Comparison of ENCODE assay signal across 7 mouse cellular contexts in genomic region chr1:133134881-133135280, GRCm38 (mm10). TPM values are rescaled to one million over a fixed set of nuclear protein-coding genes. Genes with fewer than 3 reads are reported as not detected.
DNase-seq lines count a peak whose midpoint lies in the region; ATAC-seq lines count a peak whose summit lies in the region.

No protein-coding gene starts in this region.

- DNase-seq in urinary bladder, postnatal 14 days (ENCODE audit: low spot score), result peak; percentile 35
- DNase-seq in urinary bladder, postnatal 10 days (ENCODE audit: low spot score), result no peak
- no peak for DNase-seq in forebrain, embryonic 11.5 days (ENCODE audit: low spot score)
- DNase-seq in left cerebral cortex, postnatal 25 days (ENCODE audit: low spot score in 2 of 2), result no peak
- no peak for DNase-seq in right cerebral cortex, postnatal 10 days (ENCODE audit: low spot score in 2 of 2)

- intact Hi-C loops in left cerebral cortex, postnatal 25 days (cut with DNase I), result no loop called here

- peak overlapping the region; percentile 99 for H3K4me2 ChIP-seq in forebrain, embryonic 11.5 days (ENCODE audit: low read depth, low read length, severe bottlenecking)
- H3K4me2 ChIP-seq in kidney, embryonic 14.5 days (replicated peaks; ENCODE audit: low read depth, low read length), result peak overlapping the region; percentile 97
- peak overlapping the region; percentile 100 for H3K4me2 ChIP-seq in midbrain, embryonic 12.5 days (replicated peaks)

- peaks cover 24% of the 10 kb centered on the region for H3K4me1 ChIP-seq in forebrain, embryonic 11.5 days (replicated peaks; ENCODE audit: control insufficient read depth, insufficient read depth, low read length)
- H3K4me1 ChIP-seq in kidney, embryonic 14.5 days (ENCODE audit: control insufficient read depth, insufficient read depth, low read length), result peaks cover 17% of the 10 kb centered on the region
- H3K4me1 ChIP-seq in midbrain, embryonic 12.5 days, result peaks cover 46% of the 10 kb centered on the region

- H3K27me3 ChIP-seq in forebrain, embryonic 11.5 days (ENCODE audit: control insufficient read depth, insufficient read depth, low read length), result no peaks in the 10 kb centered on the region
- no peaks in the 10 kb centered on the region for H3K27me3 ChIP-seq in kidney, embryonic 14.5 days (ENCODE audit: control insufficient read depth, insufficient read depth, low read length)
- no peaks in the 10 kb centered on the region for H3K27me3 ChIP-seq in midbrain, embryonic 12.5 days

- peaks cover 5% of the 10 kb centered on the region; the same call in 1 of the 2 replicates for H3K36me3 ChIP-seq in forebrain, embryonic 11.5 days (ENCODE audit: control insufficient read depth, insufficient read depth, low read length)
- H3K36me3 ChIP-seq in kidney, embryonic 14.5 days (ENCODE audit: control insufficient read depth, insufficient read depth, low read length), result peaks cover 45% of the 10 kb centered on the region
- H3K36me3 ChIP-seq in midbrain, embryonic 12.5 days, result peaks cover 40% of the 10 kb centered on the region

- 0 out of 2 replicates have a peak overlapping the region, but pooled peaks have one; percentile 25 for H3K9ac ChIP-seq in forebrain, embryonic 11.5 days (ENCODE audit: low read length)
- H3K9ac ChIP-seq in kidney, embryonic 14.5 days (ENCODE audit: low read depth, low read length), result peak overlapping the region; percentile 97; the same call in 1 of the 2 replicates
- H3K9ac ChIP-seq in midbrain, embryonic 12.5 days (replicated peaks), result peak overlapping the region; percentile 98; the same call in 1 of the 2 replicates

- 74% methylated on average over 4 of the region's 4 CpGs for WGBS in forebrain, embryonic 11.5 days
- WGBS in kidney, embryonic 14.5 days, result 18% methylated on average over 4 of the region's 4 CpGs
- WGBS in midbrain, embryonic 12.5 days, result 57% methylated on average over 4 of the region's 4 CpGs

- H3K27ac ChIP-seq in forebrain, embryonic 11.5 days (ENCODE audit: low read depth, low read length), result no peak overlapping the region
- H3K27ac ChIP-seq in kidney, embryonic 14.5 days (ENCODE audit: low read depth, low read length), result no peak overlapping the region
- H3K27ac ChIP-seq in midbrain, embryonic 12.5 days (replicated peaks), result no peak overlapping the region

- H3K9me3 ChIP-seq in forebrain, embryonic 11.5 days (ENCODE audit: control insufficient read depth, low read length), result no peaks in the 10 kb centered on the region
- H3K9me3 ChIP-seq in kidney, embryonic 14.5 days (ENCODE audit: control insufficient read depth, low read length), result no peaks in the 10 kb centered on the region
- H3K9me3 ChIP-seq in midbrain, embryonic 12.5 days, result no peaks in the 10 kb centered on the region

- H3K4me3 ChIP-seq in forebrain, embryonic 11.5 days (ENCODE audit: low read depth, low read length), result peak overlapping the region; percentile 96
- peak overlapping the region; percentile 96 for H3K4me3 ChIP-seq in kidney, embryonic 14.5 days (ENCODE audit: low read length)
- H3K4me3 ChIP-seq in midbrain, embryonic 12.5 days, result peak overlapping the region; percentile 87

- ATAC-seq in forebrain, embryonic 11.5 days (replicated peaks; ENCODE audit: low FRiP score), result no peak
- ATAC-seq in kidney, embryonic 14.5 days (ENCODE audit: low FRiP score, low TSS enrichment), result no peak
- no peak for ATAC-seq in midbrain, embryonic 12.5 days (ENCODE audit: low FRiP score, low read depth)

RNA-seq across cellular contexts. Expression of gene Ppp1r15b, which starts 3.9 kb away (rescaled TPM):
- polyA plus RNA-seq in forebrain, embryonic 11.5 days (2014; fragmentation: Nextera tagmentation; extraction: Ambion mirVana), result 62.8 and 69.7 TPM in 2 replicates
- polyA plus RNA-seq in kidney, embryonic 14.5 days (2014; fragmentation: Nextera tagmentation; extraction: Ambion mirVana), result 17.9 and 49.4 TPM in 2 replicates
- 52.7 and 57.9 TPM in 2 replicates for polyA plus RNA-seq in midbrain, embryonic 12.5 days (2016; fragmentation: Nextera tagmentation; extraction: Ambion mirVana)
- total RNA-seq in left cerebral cortex, postnatal 25 days (2021), result 10 to 100 TPM; 43.4 to 45.7 TPM

RNA-seq across cellular contexts. Expression of gene Plekha6, which starts 29.1 kb away (rescaled TPM):
- polyA plus RNA-seq in forebrain, embryonic 11.5 days (2014; fragmentation: Nextera tagmentation; extraction: Ambion mirVana), result 16.2 and 18.8 TPM in 2 replicates
- polyA plus RNA-seq in kidney, embryonic 14.5 days (2014; fragmentation: Nextera tagmentation; extraction: Ambion mirVana), result 3.3 and 6.1 TPM in 2 replicates
- polyA plus RNA-seq in midbrain, embryonic 12.5 days (2016; fragmentation: Nextera tagmentation; extraction: Ambion mirVana), result 27.7 and 36.1 TPM in 2 replicates
- total RNA-seq in left cerebral cortex, postnatal 25 days (2021), result 10 to 100 TPM; 72.2 to 84.2 TPM

Comparison
In these comparisons a context has a peak if more than half of its experiments do, and no peak if none do; other contexts are left out.
1. H3K9ac ChIP-seq: peak in every context shown above with its lines; median percentile 98 in midbrain, embryonic 12.5 days; 97 in kidney, embryonic 14.5 days; 25 in forebrain, embryonic 11.5 days.